Mouse (Mus musculus): ENCODE results near the gene Rabgef1.

Rabgef1 gene

GRCm38 (mm10) chr5:130171423-130171954, at the start of gene Rabgef1:
Rabgef1 (plus strand) TSS chr5:130171798.
- peak; percentile 93 to 95 for DNase-seq (ENCODE audit: low spot score in 2 of 2)

GRCm38 (mm10) chr5:130122355-130122754, 49.2 kb upstream of the Rabgef1 start:
- DNase-seq (ENCODE audit: low spot score in 2 of 2), result no peak

- DNase-seq (ENCODE audit: low spot score in 2 of 2), result no peak
Measured at GRCm38 (mm10) chr5:130124271-130124670, 47.3 kb upstream of the Rabgef1 start.

- DNase-seq (ENCODE audit: low spot score in 2 of 2), result no peak
Measured at GRCm38 (mm10) chr5:130128686-130129523, 42.7 kb upstream of the Rabgef1 start.

- no peak for DNase-seq (ENCODE audit: low spot score in 2 of 2)
Measured at GRCm38 (mm10) chr5:130129524-130129793, 42.1 kb upstream of the Rabgef1 start.

GRCm38 (mm10) chr5:130136597-130136996, 35.0 kb upstream of the Rabgef1 start:
- no peak for DNase-seq (ENCODE audit: low spot score in 2 of 2)

GRCm38 (mm10) chr5:130139393-130139792, 32.2 kb upstream of the Rabgef1 start:
- peak; percentile 66 to 81 for DNase-seq (ENCODE audit: low spot score in 2 of 2)

- no peak for DNase-seq (ENCODE audit: low spot score in 2 of 2)
Measured at GRCm38 (mm10) chr5:130141138-130141537, 30.5 kb upstream of the Rabgef1 start.

GRCm38 (mm10) chr5:130142041-130142440, 29.6 kb upstream of the Rabgef1 start:
- no peak for DNase-seq (ENCODE audit: low spot score in 2 of 2)

- DNase-seq (ENCODE audit: low spot score in 2 of 2), result no peak
Measured at GRCm38 (mm10) chr5:130143101-130143500, 28.5 kb upstream of the Rabgef1 start.

GRCm38 (mm10) chr5:130143977-130144333, 27.6 kb upstream of the Rabgef1 start:
- DNase-seq (ENCODE audit: low spot score in 2 of 2), result peak; percentile 80

- DNase-seq (ENCODE audit: low spot score in 2 of 2), result peak; percentile 95
Measured at GRCm38 (mm10) chr5:130144334-130145312, 27.0 kb upstream of the Rabgef1 start, which contains the start of gene Kctd7. Kctd7 (plus strand) TSS chr5:130144861.

GRCm38 (mm10) chr5:130145961-130146360, 25.6 kb upstream of the Rabgef1 start:
- DNase-seq (ENCODE audit: low spot score in 2 of 2), result no peak

- no peak for DNase-seq (ENCODE audit: low spot score in 2 of 2)
Measured at GRCm38 (mm10) chr5:130149726-130150310, 21.8 kb upstream of the Rabgef1 start.

- DNase-seq (ENCODE audit: low spot score in 2 of 2), result no peak
Measured at GRCm38 (mm10) chr5:130154286-130154685, 17.3 kb upstream of the Rabgef1 start.

GRCm38 (mm10) chr5:130158545-130158944, 13.1 kb upstream of the Rabgef1 start:
- DNase-seq (ENCODE audit: low spot score in 2 of 2), result no peak

- no peak for DNase-seq (ENCODE audit: low spot score in 2 of 2)
Measured at GRCm38 (mm10) chr5:130159761-130160201, 11.8 kb upstream of the Rabgef1 start.

- DNase-seq (ENCODE audit: low spot score in 2 of 2), result peak; percentile 43 to 79
Measured at GRCm38 (mm10) chr5:130163670-130164069, 7.9 kb upstream of the Rabgef1 start.

GRCm38 (mm10) chr5:130165213-130165612, 6.4 kb upstream of the Rabgef1 start:
- no peak for DNase-seq (ENCODE audit: low spot score in 2 of 2)

- no peak for DNase-seq (ENCODE audit: low spot score in 2 of 2)
Measured at GRCm38 (mm10) chr5:130169109-130169508, 2.5 kb upstream of the Rabgef1 start.

- no peak for DNase-seq (ENCODE audit: low spot score in 2 of 2)
Measured at GRCm38 (mm10) chr5:130170666-130171422, 754 bp upstream of the Rabgef1 start.
